Mouse (Mus musculus): ENCODE data around the gene Wdtc1. TPM values are rescaled to one million over a fixed set of nuclear protein-coding genes. Genes with fewer than 3 reads are reported as not detected.

The Wdtc1 gene
- total and polyA plus RNA-seq, 3 experiments, result 13.2 to 35.3 TPM; not detected in 1

DNA sequence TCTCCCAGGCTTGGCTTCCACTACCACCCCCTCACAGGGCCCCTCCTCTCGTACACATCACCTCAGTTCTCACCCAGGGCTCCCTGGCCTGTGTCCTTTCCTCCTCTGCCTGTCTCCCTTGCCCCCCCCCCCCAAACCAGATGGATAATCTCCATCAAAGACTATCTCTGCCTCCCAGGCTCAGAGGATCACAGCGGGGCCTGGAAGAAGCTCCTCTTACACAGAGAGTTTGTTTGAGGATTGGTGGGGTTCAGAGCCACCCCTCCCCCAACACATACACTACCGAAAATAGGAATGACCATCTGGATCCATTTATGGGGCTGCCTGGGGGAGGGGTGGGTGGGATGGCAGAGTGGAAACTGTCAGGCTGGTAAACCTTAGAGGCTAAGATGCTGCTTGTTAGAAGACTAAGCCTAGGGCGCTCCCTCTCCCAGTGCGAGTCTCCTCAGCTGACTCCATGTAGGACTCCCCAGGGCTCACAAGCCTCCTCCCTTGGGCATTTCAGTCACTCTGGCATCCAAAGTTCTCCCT, 71.3 kb downstream of the Wdtc1 start:
- H3K36me3 ChIP-seq (ENCODE audit: control insufficient read depth in 1 of 2, insufficient read depth in 2 of 2, low read length in 2 of 2), result peaks cover 0 to 39% of the 10 kb centered on the region in 2 experiments; a peak in 2 of 4 replicates
- H3K4me1 ChIP-seq (ENCODE audit: control insufficient read depth in 1 of 2, insufficient read depth in 2 of 2, low read length in 2 of 2), result peaks cover 8 to 48% of the 10 kb centered on the region in 2 experiments
- peak overlapping the region; percentile 85 for H3K27ac ChIP-seq (ENCODE audit: control insufficient read depth, low read depth, low read length)
- 0 out of 2 replicates have a peak overlapping the region, but pooled peaks have one; percentile 31 for H3K9ac ChIP-seq (ENCODE audit: control insufficient read depth, low read depth, low read length, poor library complexity, severe bottlenecking)
- TF ChIP-seq RCOR1 (IDR thresholded peaks at IDR 0.05; ENCODE audit: low read depth, low read length) (0 out of 2 replicates have a peak, but pooled peaks have one; percentile 10), SMC3 (IDR thresholded peaks at IDR 0.05; ENCODE audit: low read depth, low read length) (0 out of 2 replicates have a peak, but pooled peaks have one; percentile 1), EP300 (IDR thresholded peaks at IDR 0.05; ENCODE audit: low read depth in 1 of 2, low read length in 2 of 2) (peak in 1 of 2 experiments; percentile 9; a peak in 1 of 4 replicates), ZKSCAN1 (IDR thresholded peaks at IDR 0.05; ENCODE audit: low read depth, low read length) (no peak), TAL1 (IDR thresholded peaks at IDR 0.05; ENCODE audit: low read length) (peak; percentile 15; the same call in 1 of the 2 replicates), MAFK (IDR thresholded peaks at IDR 0.05; ENCODE audit: borderline replicate concordance, low read depth, low read length) (no peak), CTCF (IDR thresholded peaks at IDR 0.05 in 2 of 3, conservative IDR thresholded peaks at IDR 0.05 in 1 of 3; ENCODE audit: control insufficient read depth in 1 of 3, insufficient read depth in 1 of 3, low read depth in 2 of 3, low read length in 3 of 3, poor library complexity in 1 of 3, severe bottlenecking in 1 of 3) (no peak)
- H3K4me3 ChIP-seq (ENCODE audit: control insufficient read depth in 1 of 2, insufficient read depth in 1 of 2, low read depth in 2 of 2, low read length in 2 of 2), result peak overlapping the region in 1 of 2 experiments; percentile 34; a peak in 2 of 4 replicates
- H3K27me3 ChIP-seq (ENCODE audit: control insufficient read depth in 1 of 2, insufficient read depth in 2 of 2, low read length in 2 of 2), result no peaks in the 10 kb centered on the region
- H3K9me3 ChIP-seq (replicated peaks; ENCODE audit: insufficient read depth, low read length), result no peaks in the 10 kb centered on the region
- no peak for DNase-seq (ENCODE audit: low read depth, low spot score)
- peaks cover 5% of the 10 kb centered on the region for H3K79me2 ChIP-seq (ENCODE audit: control insufficient read depth, insufficient read depth, low read length, poor library complexity)

DNA sequence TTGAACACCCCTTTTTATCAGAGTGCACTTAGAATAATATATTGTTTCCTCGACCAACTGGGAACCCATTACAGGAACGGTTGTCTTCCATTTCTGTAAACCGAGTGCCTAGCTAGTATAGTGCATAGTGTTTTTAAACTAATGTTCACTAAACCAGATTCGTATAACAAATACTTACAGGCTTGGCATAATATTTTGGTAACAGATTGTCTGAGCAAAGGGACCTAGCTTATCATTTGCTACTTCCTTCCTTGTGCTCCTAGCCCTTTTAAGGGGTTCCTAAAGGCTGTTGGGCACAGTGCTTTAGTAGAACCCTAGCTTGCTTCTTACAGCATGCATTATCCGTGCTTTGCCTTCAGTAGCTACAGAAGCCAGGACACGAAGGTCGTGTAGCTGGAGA, 71.8 kb downstream of the Wdtc1 start:
- Histone ChIP-seq H3K9me3 (replicated peaks; ENCODE audit: insufficient read depth, low read length) (no peaks in the 10 kb centered on the region), H3K9ac (ENCODE audit: control insufficient read depth, low read depth, low read length, poor library complexity, severe bottlenecking) (peak overlapping the region; percentile 31; the same call in 1 of the 2 replicates), H3K27me3 (ENCODE audit: control insufficient read depth in 1 of 2, insufficient read depth in 2 of 2, low read length in 2 of 2) (no peaks in the 10 kb centered on the region), H3K36me3 (ENCODE audit: control insufficient read depth in 1 of 2, insufficient read depth in 2 of 2, low read length in 2 of 2) (peaks cover 0 to 37% of the 10 kb centered on the region in 2 experiments; a peak in 2 of 4 replicates), H3K4me3 (ENCODE audit: control insufficient read depth in 1 of 2, insufficient read depth in 1 of 2, low read depth in 2 of 2, low read length in 2 of 2) (peak overlapping the region in 1 of 2 experiments; percentile 34; a peak in 3 of 4 replicates), H3K79me2 (ENCODE audit: control insufficient read depth, insufficient read depth, low read length, poor library complexity) (peaks cover 10% of the 10 kb centered on the region), H3K4me1 (ENCODE audit: control insufficient read depth in 1 of 2, insufficient read depth in 2 of 2, low read length in 2 of 2) (peaks cover 8 to 49% of the 10 kb centered on the region in 2 experiments), H3K27ac (ENCODE audit: control insufficient read depth, low read depth, low read length) (peak overlapping the region; percentile 85)
- TF ChIP-seq E2F4 (IDR thresholded peaks at IDR 0.05; ENCODE audit: borderline replicate concordance, low read depth, low read length), result no peak
- TF ChIP-seq CHD1 (IDR thresholded peaks at IDR 0.05; ENCODE audit: low read depth, low read length), result no peak
- TF ChIP-seq GATA1 (IDR thresholded peaks at IDR 0.05; ENCODE audit: low read depth, low read length), result peak; percentile 60
- TF ChIP-seq ETS1 (IDR thresholded peaks at IDR 0.05; ENCODE audit: low read depth, low read length), result 0 out of 2 replicates have a peak, but pooled peaks have one; percentile 1
- no peak for TF ChIP-seq CTCF (IDR thresholded peaks at IDR 0.05 in 2 of 3, conservative IDR thresholded peaks at IDR 0.05 in 1 of 3; ENCODE audit: control insufficient read depth in 1 of 3, insufficient read depth in 1 of 3, low read depth in 2 of 3, low read length in 3 of 3, poor library complexity in 1 of 3, severe bottlenecking in 1 of 3)
- TF ChIP-seq SIN3A (IDR thresholded peaks at IDR 0.05; ENCODE audit: low read length), result peak; percentile 46
- DNase-seq (ENCODE audit: low read depth, low spot score), result peak; percentile 64

DNA sequence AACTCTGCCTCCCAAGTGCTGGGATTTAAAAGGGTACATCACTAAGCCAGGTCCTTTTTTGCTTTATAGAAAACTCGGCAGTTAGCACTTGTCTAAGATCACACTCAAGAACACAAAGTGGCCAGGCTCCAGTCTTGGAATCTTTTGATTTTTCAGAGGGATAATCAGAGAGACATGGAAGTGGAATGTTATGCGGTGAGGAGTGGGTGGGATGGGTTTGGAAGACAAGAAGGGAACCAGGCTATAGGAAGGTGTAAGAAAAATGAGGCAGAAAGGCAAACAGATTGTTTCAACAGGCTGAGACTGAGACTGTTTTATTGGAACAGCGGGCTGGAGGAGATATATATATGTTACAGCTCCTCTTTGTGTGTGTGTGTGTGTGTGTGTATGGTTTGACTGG, 74.8 kb downstream of the Wdtc1 start:
- Histone ChIP-seq H3K27me3 (ENCODE audit: control insufficient read depth in 1 of 2, insufficient read depth in 2 of 2, low read length in 2 of 2) (no peaks in the 10 kb centered on the region), H3K27ac (ENCODE audit: control insufficient read depth, low read depth, low read length) (peak overlapping the region; percentile 87), H3K4me3 (ENCODE audit: control insufficient read depth in 1 of 2, insufficient read depth in 1 of 2, low read depth in 2 of 2, low read length in 2 of 2) (peak overlapping the region; percentile 55 to 99), H3K9me3 (replicated peaks; ENCODE audit: insufficient read depth, low read length) (no peaks in the 10 kb centered on the region), H3K9ac (ENCODE audit: control insufficient read depth, low read depth, low read length, poor library complexity, severe bottlenecking) (peak overlapping the region; percentile 82), H3K36me3 (ENCODE audit: control insufficient read depth in 1 of 2, insufficient read depth in 2 of 2, low read length in 2 of 2) (peaks cover 2 to 21% of the 10 kb centered on the region in 2 experiments; a peak in 3 of 4 replicates), H3K79me2 (ENCODE audit: control insufficient read depth, insufficient read depth, low read length, poor library complexity) (peaks cover 29% of the 10 kb centered on the region), H3K4me1 (ENCODE audit: control insufficient read depth in 1 of 2, insufficient read depth in 2 of 2, low read length in 2 of 2) (peaks cover 0 to 33% of the 10 kb centered on the region in 2 experiments; a peak in 3 of 4 replicates)
- TF ChIP-seq NELFE (IDR thresholded peaks at IDR 0.05; ENCODE audit: low read depth, low read length), result no peak
- no peak for TF ChIP-seq USF2 (IDR thresholded peaks at IDR 0.05; ENCODE audit: borderline replicate concordance in 1 of 2, insufficient read depth in 1 of 2, low read depth in 1 of 2, low read length in 2 of 2)
- no peak for TF ChIP-seq SMC3 (IDR thresholded peaks at IDR 0.05; ENCODE audit: low read depth, low read length)
- no peak for TF ChIP-seq EP300 (IDR thresholded peaks at IDR 0.05; ENCODE audit: low read depth in 1 of 2, low read length in 2 of 2)
- TF ChIP-seq MAX (IDR thresholded peaks at IDR 0.05; ENCODE audit: low read length), result no peak
- no peak for TF ChIP-seq SIN3A (IDR thresholded peaks at IDR 0.05; ENCODE audit: low read length)
- TF ChIP-seq JUND (IDR thresholded peaks at IDR 0.05; ENCODE audit: low read depth, low read length), result no peak
- DNase-seq (ENCODE audit: low read depth, low spot score), result no peak

All from MEL (cell line).